Mouse (Mus musculus) G1E (cell line): ENCODE data around the gene Wwc2.

Experiments used
- CTCF ChIP-seq: IDR thresholded peaks from 2 replicates; pipeline ENCODE4 v1.5.1; 2012; ENCODE audit warnings: low read depth, low read length, inconsistent platforms, mixed read lengths
- TAL1 ChIP-seq: conservative IDR thresholded peaks from 2 replicates; pipeline ENCODE4 v1.6.1; 2012; ENCODE audit warnings: low read depth, low read length, inconsistent platforms, mixed read lengths

DNA sequence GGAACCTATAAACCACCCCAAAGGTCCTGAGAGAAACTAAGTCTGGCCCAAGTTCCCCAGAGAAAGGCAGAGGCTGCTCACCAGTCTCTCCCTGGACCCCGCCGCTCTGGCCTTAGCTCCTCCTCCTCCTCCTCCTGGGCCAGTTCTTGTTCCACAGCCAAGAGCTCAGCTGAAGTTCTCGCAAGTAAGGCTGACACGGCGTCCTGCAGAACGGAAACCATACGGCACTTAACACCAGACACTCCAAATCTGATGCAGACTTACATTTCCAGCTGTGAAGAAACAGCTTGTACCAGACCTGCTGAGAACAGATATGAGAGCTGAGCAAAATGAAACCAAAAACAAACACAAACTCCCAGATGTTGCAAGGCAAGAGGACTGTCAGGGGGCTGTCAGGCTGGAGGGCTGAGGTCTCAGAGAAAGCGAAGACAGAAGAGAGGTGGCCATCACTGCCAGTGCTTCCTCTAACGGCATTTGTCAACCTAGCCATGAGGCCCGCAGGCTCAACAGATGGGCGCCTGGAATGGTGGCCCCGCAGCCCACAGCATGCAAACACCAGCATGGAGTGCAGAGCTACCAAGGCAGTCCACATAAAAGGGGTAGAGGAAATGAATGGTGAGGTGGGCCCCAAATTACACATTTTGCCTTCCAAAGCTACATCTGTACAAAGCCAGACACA, 138.8 kb downstream of the Wwc2 start:
- TF ChIP-seq CTCF: no peak
- no peak for TF ChIP-seq TAL1
